Mouse (Mus musculus): ENCODE data around the gene A930018P22Rik.

Gene A930018P22Rik

DNA sequence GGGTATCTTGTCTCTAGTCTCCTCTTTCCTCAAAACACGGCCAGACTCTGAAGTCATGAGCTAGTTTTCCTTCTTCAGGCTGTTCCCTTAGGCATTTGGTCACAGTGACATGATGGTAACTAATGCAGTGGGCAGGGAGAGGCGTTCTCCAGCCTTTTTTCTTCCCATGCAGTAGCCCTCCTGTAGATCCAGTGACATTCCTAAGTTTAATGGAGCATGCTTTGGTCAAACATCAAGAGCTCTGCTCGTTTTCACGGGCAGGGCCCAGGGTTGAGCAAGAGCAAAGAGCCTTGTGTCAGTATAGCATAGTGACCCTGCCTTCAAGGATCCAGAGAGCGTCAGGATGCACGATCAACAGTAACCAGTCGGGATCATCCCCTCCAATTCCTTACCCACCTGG lies 40.8 kb downstream of the A930018P22Rik start:
- no peak for DNase-seq (ENCODE audit: low spot score)

DNA sequence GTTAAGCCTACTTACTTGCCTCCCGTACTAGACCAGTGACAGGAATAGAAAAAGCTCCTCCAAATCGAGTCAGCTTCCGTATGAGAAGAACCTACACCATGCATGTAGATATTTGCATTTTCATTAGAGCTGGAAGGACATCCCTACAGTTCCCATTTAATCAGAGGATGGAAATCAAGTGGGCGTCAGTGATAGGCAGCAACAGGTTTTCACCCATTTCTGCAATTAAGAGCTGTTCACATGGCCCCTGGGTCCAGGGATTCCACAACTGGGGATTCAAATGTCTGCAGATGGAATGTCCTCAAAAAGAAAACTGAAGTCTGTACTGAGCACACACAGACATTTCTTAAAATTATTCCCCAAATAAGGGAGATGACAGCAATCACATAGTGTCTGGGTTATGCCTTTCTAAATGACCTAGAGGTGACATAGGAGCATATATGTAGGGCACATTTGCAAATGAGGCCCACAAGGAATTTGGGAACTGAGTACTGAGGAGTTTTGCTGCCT lies 41.5 kb downstream of the A930018P22Rik start:
- no peak for DNase-seq (ENCODE audit: low spot score)

- no peak for DNase-seq (ENCODE audit: low spot score)
These were observed 43.1 kb downstream of the A930018P22Rik start for GRCm38 (mm10) chr2:104165631-104166030.

- DNase-seq (ENCODE audit: low spot score): no peak
These were observed 45.2 kb downstream of the A930018P22Rik start for GRCm38 (mm10) chr2:104167765-104168164.

- DNase-seq (ENCODE audit: low spot score): no peak
These were observed 45.8 kb downstream of the A930018P22Rik start for GRCm38 (mm10) chr2:104168186-104168896.

GRCm38 (mm10) chr2:104172695-104173348 lies 50.3 kb downstream of the A930018P22Rik start:
- DNase-seq (ENCODE audit: low spot score): no peak

- no peak for DNase-seq (ENCODE audit: low spot score)
These were observed 50.9 kb downstream of the A930018P22Rik start for GRCm38 (mm10) chr2:104173431-104173830.

Data from urinary bladder, postnatal 25 days (tissue).